Mouse (Mus musculus) kidney, adult 2 months (tissue): ENCODE results near the gene Ier2. TPM values are rescaled to one million over a fixed set of nuclear protein-coding genes. Genes with fewer than 3 reads are reported as not detected.

Source experiments
- DNase-seq: peaks from one replicate; pipeline ENCODE4 v3.0.0; 2021
- H3K27ac ChIP-seq: fragments of 200-500 bp; 2 replicates; pipeline ENCODE4 v1.5.1; 2012; ENCODE audit warnings: low read depth, low read length, control low read depth, inconsistent platforms; ENCODE audit not compliant: insufficient read depth
- H3K27me3 ChIP-seq: fragments of 200-500 bp; replicated peaks from 2 replicates; pipeline ENCODE4 v1.6.1; 2012; ENCODE audit warnings: mild to moderate bottlenecking, moderate library complexity, low read length, inconsistent platforms; ENCODE audit not compliant: control insufficient read depth, insufficient read depth
- H3K36me3 ChIP-seq: fragments of 200-500 bp; 2 replicates; pipeline ENCODE4 v1.6.1; 2012; ENCODE audit warnings: mild to moderate bottlenecking, moderate library complexity, low read length, inconsistent platforms; ENCODE audit not compliant: control insufficient read depth, insufficient read depth
- H3K4me1 ChIP-seq: fragments of 200-500 bp; 2 replicates; pipeline ENCODE4 v1.6.1; 2011; ENCODE audit warnings: low read length; ENCODE audit not compliant: control insufficient read depth, insufficient read depth
- H3K4me3 ChIP-seq: fragments of 200-500 bp; 2 replicates; pipeline ENCODE4 v1.5.1; 2011; ENCODE audit warnings: mild to moderate bottlenecking, low read depth, low read length, control low read depth; ENCODE audit not compliant: insufficient read depth
- CTCF ChIP-seq: fragments of 200-500 bp; conservative IDR thresholded peaks from 2 replicates; pipeline ENCODE4 v1.5.1; 2011; ENCODE audit warnings: low read depth, mild to moderate bottlenecking, control low read depth, low read length, moderate library complexity, mixed read lengths; ENCODE audit not compliant: insufficient read depth, insufficient read length
- POLR2A ChIP-seq: fragments of 200-500 bp; IDR thresholded peaks from one replicate; pipeline ENCODE4 v1.6.1; 2011; ENCODE audit warnings: low read depth, low read length, control low read depth
- WGBS: fragments of 180-500 bp; shearing (Covaris S2); methylation state at CpG from one replicate; pipeline ENCODE4 v1.1.7; 2018; 5-methylcytosine and 5-hydroxymethylcytosine counted together
- polyA plus RNA-seq: library from polyadenylated mRNA; depleted of rRNA; stranded (reverse); fragments of >200 nt; gene quantifications from 2 replicates; pipeline ENCODE4 v1.2.3, GENCODE M21; 2012

Gene Ier2
- polyA plus RNA-seq, 1 experiment: 7.3 TPM

GRCm38 (mm10) chr8:84637946-84638554 is 24.6 kb downstream of the Ier2 start:
- H3K4me3 ChIP-seq: peak overlapping the region; percentile 88
- no peak for TF ChIP-seq CTCF
- no peak for TF ChIP-seq POLR2A
- DNase-seq: peak; percentile 52
- H3K36me3 ChIP-seq: no peaks in the 10 kb centered on the region
- H3K4me1 ChIP-seq: 0 out of 2 replicates have a peak, but pooled peaks cover 4% of the 10 kb centered on the region
- no peaks in the 10 kb centered on the region for H3K27me3 ChIP-seq
- WGBS: 45% methylated on average over 8 of the region's 8 CpGs
- no peak overlapping the region for H3K27ac ChIP-seq

DNA sequence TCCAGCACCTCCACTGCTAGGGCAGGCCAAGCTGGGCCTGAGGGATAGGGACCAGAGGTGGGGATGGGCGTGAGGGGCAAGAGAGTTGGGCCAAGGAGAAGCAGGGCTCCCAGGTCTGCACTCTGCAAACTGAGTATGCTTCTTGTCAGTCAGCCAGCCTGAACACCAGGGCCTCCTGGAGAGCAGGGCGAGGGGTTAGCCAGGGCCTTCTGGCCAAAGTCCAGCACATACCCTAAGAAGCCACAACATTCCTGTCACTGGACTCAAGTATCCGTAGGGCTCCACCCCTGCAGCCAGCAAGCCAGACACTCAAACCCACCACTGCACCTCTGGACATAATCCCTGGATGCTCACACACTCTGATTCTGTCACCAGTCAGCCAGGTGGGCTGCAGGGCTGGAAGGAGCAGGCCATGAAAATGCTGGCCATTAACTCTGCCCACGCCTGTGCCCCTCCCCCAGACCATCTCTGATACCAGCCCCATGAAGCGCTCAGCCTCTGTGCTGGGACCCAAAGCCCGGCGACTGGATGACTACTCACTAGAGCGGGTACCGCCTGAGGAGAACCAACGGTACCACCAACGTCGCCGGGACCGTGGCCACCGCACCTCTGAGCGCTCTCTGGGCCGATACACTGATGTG is 26.5 kb downstream of the Ier2 start:
- Histone ChIP-seq H3K4me3 (no peak overlapping the region), H3K27ac (no peak overlapping the region), H3K4me1 (0 out of 2 replicates have a peak, but pooled peaks cover 4% of the 10 kb centered on the region), H3K36me3 (no peaks in the 10 kb centered on the region), H3K27me3 (no peaks in the 10 kb centered on the region)
- TF ChIP-seq CTCF (no peak), POLR2A (no peak)
- DNase-seq: peak; percentile 43
- WGBS: 74% methylated on average over 17 of the region's 17 CpGs

DNA sequence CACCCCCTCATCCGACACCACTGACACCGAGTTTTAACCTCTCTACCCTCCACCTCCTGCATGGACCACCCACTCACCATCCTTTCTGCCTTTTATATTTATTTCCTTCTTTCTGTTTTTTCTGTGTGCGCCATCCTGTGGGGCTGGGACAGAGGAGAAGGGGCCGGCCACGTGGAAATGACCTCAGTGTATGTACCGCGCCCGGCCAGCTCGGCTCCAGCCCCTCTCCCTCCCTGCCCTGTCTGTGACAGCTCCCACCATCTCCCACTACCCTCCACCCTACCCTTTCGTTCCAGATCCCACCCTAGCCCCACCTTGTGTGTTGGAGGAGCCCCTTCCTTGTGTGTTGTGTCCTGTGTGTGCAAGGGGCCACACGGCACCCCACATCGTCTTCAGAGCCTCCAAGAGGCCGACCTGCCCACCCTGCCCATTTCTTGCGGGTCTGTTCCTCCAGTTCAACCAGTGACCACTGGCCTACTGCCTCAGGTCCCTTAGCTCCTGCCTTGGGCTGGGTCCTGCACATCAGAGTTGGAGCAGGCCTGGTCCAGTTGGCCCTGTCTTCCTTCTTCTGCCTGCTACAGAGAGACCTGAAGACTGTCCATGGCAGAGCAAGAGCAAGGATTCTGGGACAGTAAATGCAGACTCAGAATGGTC is 27.1 kb downstream of the Ier2 start:
- Histone ChIP-seq H3K27me3 (no peaks in the 10 kb centered on the region), H3K4me1 (0 out of 2 replicates have a peak, but pooled peaks cover 4% of the 10 kb centered on the region), H3K4me3 (no peak overlapping the region), H3K27ac (no peak overlapping the region), H3K36me3 (no peaks in the 10 kb centered on the region)
- no peak for TF ChIP-seq CTCF
- TF ChIP-seq POLR2A: no peak
- 70% methylated on average over 14 of the region's 14 CpGs for WGBS
- DNase-seq: no peak

DNA sequence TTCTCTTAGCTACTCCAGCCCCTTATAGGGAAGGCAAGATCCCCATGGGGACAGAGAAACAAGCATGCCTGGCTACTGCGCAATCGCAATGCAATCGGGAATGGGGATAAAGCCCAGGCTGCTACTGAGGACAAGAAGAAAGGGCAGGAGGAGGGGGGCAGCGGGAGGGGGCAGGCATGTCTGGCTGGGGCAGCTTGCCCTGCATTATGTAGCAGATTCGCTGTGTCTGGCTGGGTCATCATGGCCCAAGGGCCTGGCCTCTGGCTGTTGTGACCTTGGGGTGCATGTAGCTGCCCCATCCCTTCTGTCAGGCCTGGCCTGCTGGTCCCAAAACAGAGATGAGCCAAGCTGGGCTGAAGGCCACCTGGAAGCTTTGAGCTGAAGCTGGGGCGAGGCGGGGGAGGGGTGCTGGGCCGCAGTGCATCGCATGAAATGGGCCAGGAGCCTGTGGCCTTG is 27.8 kb downstream of the Ier2 start:
- WGBS: 68% methylated on average over 9 of the region's 9 CpGs
- no peak overlapping the region for H3K27ac ChIP-seq
- H3K4me1 ChIP-seq: 0 out of 2 replicates have a peak, but pooled peaks cover 4% of the 10 kb centered on the region
- no peak for DNase-seq
- TF ChIP-seq CTCF (no peak), POLR2A (no peak)
- no peaks in the 10 kb centered on the region for H3K36me3 ChIP-seq
- no peak overlapping the region for H3K4me3 ChIP-seq
- H3K27me3 ChIP-seq: no peaks in the 10 kb centered on the region

DNA sequence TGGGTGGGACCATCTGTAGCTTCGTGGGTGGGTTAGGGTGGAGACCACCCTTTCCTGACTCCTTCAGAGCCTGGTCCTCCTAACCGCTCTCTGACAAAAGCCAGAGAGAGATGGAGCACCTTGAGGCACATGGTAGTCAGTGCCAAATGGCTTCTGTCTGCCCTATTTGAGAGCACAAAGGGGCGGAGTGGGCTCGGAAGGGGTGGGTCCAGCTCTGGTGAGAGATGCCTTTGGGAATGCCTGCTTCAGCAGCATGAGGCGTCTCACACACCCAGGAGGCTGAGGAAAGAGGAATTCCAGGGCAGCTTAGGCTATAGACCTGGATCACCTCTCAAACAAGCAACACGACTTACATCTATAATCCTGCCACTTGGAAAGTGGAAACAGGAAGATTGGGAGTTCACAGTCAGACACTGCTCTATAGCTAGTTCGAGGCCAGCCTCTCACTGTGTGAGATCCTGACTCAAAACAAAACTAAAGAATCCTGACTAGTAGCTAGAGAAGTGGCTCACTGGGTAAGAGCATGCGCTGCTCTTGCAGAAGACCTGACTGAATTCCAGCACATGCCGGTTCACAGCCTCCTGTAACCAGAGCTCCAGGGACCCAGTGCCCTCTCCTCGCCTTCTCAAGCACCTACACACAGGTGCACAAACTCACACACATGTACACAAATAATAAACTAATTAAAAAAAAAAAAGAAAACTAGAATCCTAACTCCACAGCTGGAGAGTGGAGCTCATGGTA is 28.6 kb downstream of the Ier2 start:
- WGBS: 63% methylated on average over 10 of the region's 10 CpGs
- H3K36me3 ChIP-seq: no peaks in the 10 kb centered on the region
- H3K4me3 ChIP-seq: no peak overlapping the region
- no peaks in the 10 kb centered on the region for H3K27me3 ChIP-seq
- H3K27ac ChIP-seq: no peak overlapping the region
- TF ChIP-seq POLR2A: no peak
- TF ChIP-seq CTCF: no peak
- no peak for DNase-seq
- 0 out of 2 replicates have a peak, but pooled peaks cover 4% of the 10 kb centered on the region for H3K4me1 ChIP-seq

DNA sequence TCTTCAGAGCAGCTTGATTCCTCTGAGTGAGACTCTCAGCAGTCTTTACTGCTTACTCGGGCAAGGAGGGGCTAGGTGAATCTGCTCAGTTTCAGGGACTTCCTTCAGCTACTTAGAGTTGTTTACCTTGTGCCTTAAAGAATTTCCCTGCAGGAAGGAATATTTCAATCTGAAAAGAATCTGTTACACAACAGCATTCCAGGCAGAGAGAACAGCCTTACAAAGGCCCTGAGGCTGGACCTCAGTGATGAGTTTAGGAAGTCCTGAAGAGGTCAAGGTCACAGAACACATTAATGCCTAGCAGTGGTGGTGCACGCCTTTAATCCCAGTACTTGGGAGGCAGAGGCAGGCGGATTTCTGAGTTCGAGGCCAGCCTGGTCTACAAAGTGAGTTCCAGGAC is 30.8 kb downstream of the Ier2 start:
- H3K27ac ChIP-seq: no peak overlapping the region
- no peaks in the 10 kb centered on the region for H3K36me3 ChIP-seq
- WGBS: 88% methylated on average over 4 of the region's 4 CpGs
- no peaks in the 10 kb centered on the region for H3K27me3 ChIP-seq
- TF ChIP-seq POLR2A: no peak
- no peak for TF ChIP-seq CTCF
- H3K4me1 ChIP-seq: no peaks in the 10 kb centered on the region
- DNase-seq: no peak
- H3K4me3 ChIP-seq: no peak overlapping the region
